Mouse (Mus musculus): ENCODE data around the gene Retnlb.
"Not testable (repeated sequence)": the region's sequence is repeated elsewhere in the genome, so short reads cannot be mapped to it uniquely, and the experiment has no call there.

The Retnlb gene

GRCm38 (mm10) chr16:48816695-48817094 lies at the start of gene Retnlb:
Gene Retnlb, plus strand, starts transcription at chr16:48816856.
- DNase-seq (ENCODE audit: low spot score in 2 of 2), result no peak

- DNase-seq (ENCODE audit: low spot score in 2 of 2), result no peak
Observed at GRCm38 (mm10) chr16:48769183-48769582, 47.5 kb upstream of the Retnlb start.

- DNase-seq (ENCODE audit: low spot score in 2 of 2), result no peak
Observed at GRCm38 (mm10) chr16:48771971-48772445, 44.6 kb upstream of the Retnlb start, which contains the start of gene Trat1. Gene Trat1, minus strand, starts transcription at chr16:48772021.

- DNase-seq (ENCODE audit: low spot score in 2 of 2), result no peak
Observed at GRCm38 (mm10) chr16:48777254-48777653, 39.4 kb upstream of the Retnlb start.

- DNase-seq (ENCODE audit: low spot score in 2 of 2), result no peak
Observed at GRCm38 (mm10) chr16:48786258-48786657, 30.4 kb upstream of the Retnlb start.

GRCm38 (mm10) chr16:48788704-48789185 lies 27.9 kb upstream of the Retnlb start:
- DNase-seq (ENCODE audit: low spot score in 2 of 2), result no peak

- DNase-seq (ENCODE audit: low spot score in 2 of 2), result no peak
Observed at GRCm38 (mm10) chr16:48798285-48798684, 18.4 kb upstream of the Retnlb start.

GRCm38 (mm10) chr16:48799470-48799869 lies 17.2 kb upstream of the Retnlb start:
- no peak for DNase-seq (ENCODE audit: low spot score in 2 of 2)

- DNase-seq (ENCODE audit: low spot score in 2 of 2), result no peak
Observed at GRCm38 (mm10) chr16:48800906-48801305, 15.8 kb upstream of the Retnlb start.

GRCm38 (mm10) chr16:48805412-48805811 lies 11.2 kb upstream of the Retnlb start:
- no peak for DNase-seq (ENCODE audit: low spot score in 2 of 2)

- no peak for DNase-seq (ENCODE audit: low spot score in 2 of 2)
Observed at GRCm38 (mm10) chr16:48806521-48806920, 10.1 kb upstream of the Retnlb start.

- no peak for DNase-seq (ENCODE audit: low spot score in 2 of 2)
Observed at GRCm38 (mm10) chr16:48809374-48809773, 7.3 kb upstream of the Retnlb start.

- DNase-seq (ENCODE audit: low spot score in 2 of 2), result no peak
Observed at GRCm38 (mm10) chr16:48811881-48812436, 4.7 kb upstream of the Retnlb start.

GRCm38 (mm10) chr16:48818524-48818923 lies 1.9 kb downstream of the Retnlb start:
- DNase-seq (ENCODE audit: low spot score in 2 of 2), result no peak

- DNase-seq (ENCODE audit: low spot score in 2 of 2), result no peak
Observed at GRCm38 (mm10) chr16:48826474-48826873, 9.8 kb downstream of the Retnlb start.

- DNase-seq (ENCODE audit: low spot score in 2 of 2), result no peak
Observed at GRCm38 (mm10) chr16:48827625-48828024, 11.0 kb downstream of the Retnlb start.

GRCm38 (mm10) chr16:48829060-48829459 lies 12.4 kb downstream of the Retnlb start:
- no peak for DNase-seq (ENCODE audit: low spot score in 2 of 2)

GRCm38 (mm10) chr16:48832055-48832454 lies 15.4 kb downstream of the Retnlb start:
- DNase-seq (ENCODE audit: low spot score in 2 of 2), result no peak

GRCm38 (mm10) chr16:48833626-48834025 lies 17.0 kb downstream of the Retnlb start:
- not testable (repeated sequence) for DNase-seq (ENCODE audit: low spot score in 2 of 2)

GRCm38 (mm10) chr16:48842266-48842665 lies 25.6 kb downstream of the Retnlb start, which contains the start of gene Retnla:
Gene Retnla, plus strand, starts transcription at chr16:48842551.
- DNase-seq (ENCODE audit: low spot score in 2 of 2), result no peak

GRCm38 (mm10) chr16:48843671-48844386 lies 27.2 kb downstream of the Retnlb start:
- no peak for DNase-seq (ENCODE audit: low spot score in 2 of 2)

GRCm38 (mm10) chr16:48865004-48865403 lies 48.3 kb downstream of the Retnlb start:
- not testable (repeated sequence) for DNase-seq (ENCODE audit: low spot score in 2 of 2)

- DNase-seq (ENCODE audit: low spot score in 2 of 2), result no peak
Observed at GRCm38 (mm10) chr16:48867690-48868089, 51.0 kb downstream of the Retnlb start.
